Mouse (Mus musculus) ES-Bruce4 (cell line): Measurements from ENCODE around the gene Arhgap23.

Experiments used
- CTCF ChIP-seq: IDR thresholded peaks from one replicate; pipeline ENCODE4 v1.8.1; 2011; ENCODE audit warnings: low read depth, low read length
- EP300 ChIP-seq: IDR thresholded peaks from 2 replicates; pipeline ENCODE4 v1.6.1; 2011; ENCODE audit warnings: low read depth, low read length; ENCODE audit not compliant: insufficient read depth
- POLR2A ChIP-seq: IDR thresholded peaks from one replicate; pipeline ENCODE4 v1.8.1; 2011; ENCODE audit warnings: low read length; ENCODE audit not compliant: insufficient read depth

DNA sequence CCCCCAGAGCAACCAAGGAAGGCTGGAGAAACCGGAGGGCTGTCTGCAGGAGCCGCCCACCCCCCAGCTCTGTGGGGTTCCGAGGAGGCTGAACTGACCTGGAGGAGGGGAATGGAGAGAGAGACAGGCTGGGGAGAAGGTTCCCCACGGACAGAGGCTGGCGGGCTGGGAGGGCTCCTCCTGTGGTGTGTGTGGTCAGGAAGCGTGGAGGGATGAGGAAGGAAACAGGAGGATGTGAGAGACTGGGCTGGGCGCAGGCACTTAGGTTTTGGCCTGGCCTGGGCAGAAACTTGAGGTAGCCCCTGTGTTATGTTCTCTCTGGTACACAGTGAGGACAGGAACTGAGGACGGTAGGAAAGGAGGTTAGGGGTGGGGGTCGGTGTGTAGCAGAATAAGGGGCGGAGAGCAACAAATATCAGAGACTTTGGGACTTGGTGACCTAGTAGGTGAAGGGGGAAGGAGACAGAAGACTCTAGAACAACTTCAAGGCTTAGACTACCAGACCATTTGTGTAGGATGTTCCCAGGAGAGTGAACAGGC is 2.5 kb upstream of the Arhgap23 start:
- TF ChIP-seq POLR2A, result no peak
- TF ChIP-seq CTCF, result no peak
- TF ChIP-seq EP300, result no peak
